Mouse (Mus musculus): ENCODE measurements around the gene Cplx3.

Gene Cplx3

DNA sequence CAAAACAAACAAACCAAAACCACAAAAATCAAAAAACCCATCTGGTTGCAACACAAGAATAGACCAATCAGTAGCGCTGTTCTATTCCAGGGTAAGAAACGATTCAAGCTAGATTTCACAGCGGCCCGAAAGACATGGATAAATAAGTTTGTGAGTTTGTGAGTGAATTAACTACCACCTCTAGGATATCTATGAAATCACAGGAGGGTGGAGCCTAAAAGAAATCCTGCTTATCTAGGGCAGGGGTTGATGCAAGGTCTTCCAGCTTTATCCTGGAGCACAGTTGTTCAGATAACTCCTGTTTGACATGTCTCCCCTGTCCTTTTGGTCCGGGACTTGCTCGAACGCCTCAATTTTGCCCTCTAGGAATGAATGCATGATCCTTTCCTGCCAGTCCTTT, 45.8 kb downstream of the Cplx3 start:
- DNase-seq (ENCODE audit: low read depth, low spot score), result no peak

DNA sequence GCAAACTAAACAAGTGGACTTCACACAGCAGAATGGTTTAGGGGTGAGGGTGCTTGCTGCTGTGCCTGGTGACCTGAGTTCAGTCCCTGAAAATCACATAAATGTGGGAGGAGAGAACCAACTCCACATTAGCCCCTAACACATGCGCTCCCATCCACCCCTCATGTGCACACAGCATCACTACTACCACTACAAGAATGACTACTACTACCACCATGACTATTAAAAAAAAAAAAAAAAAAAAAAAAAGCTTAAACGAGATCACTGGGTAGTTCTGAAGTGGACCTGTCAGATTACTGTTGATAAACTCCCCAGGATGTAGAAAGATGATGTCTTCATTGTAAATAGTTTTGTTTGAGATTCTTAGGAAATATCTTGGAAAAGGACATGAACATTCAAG, 46.5 kb downstream of the Cplx3 start:
- no peak for DNase-seq (ENCODE audit: low read depth, low spot score)

DNA sequence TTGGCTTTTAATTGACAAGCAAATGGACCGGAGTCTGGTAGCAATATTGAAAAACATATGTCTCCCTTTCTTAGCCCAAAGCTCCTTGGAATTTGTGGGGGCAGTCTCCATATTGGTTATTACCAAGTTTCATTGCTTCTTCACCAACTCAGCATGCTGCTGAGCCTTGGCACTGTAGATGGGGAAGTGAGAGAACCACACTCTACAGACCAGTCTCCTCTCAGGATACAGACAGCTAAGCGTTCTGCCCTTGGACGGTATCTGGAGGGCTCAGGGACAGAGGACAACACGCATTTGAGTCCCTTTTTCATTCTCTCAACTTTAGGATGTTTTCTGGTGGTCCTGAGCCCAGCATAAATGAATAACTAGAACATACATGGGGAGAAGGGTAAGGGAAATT, 47.5 kb downstream of the Cplx3 start:
- no peak for DNase-seq (ENCODE audit: low read depth, low spot score)

DNA sequence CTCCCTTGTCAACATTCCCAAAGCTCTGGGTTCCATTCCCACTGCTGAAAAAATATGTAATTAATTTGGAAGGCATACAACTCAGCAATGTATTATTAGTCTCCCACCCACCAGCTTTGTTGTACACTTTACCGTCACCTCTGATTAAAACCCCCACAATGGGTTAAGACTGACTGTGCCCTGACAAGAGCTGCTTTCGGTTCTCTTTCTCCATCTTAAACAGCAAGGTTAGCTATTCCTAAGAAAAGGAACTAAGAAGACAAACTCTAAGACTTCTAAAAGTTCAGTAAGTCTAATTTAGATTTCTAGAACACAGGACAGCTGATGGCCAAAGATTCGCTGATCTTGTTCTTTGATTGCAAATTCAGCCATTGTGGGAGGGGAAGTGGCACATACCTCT, 48.9 kb downstream of the Cplx3 start:
- no peak for DNase-seq (ENCODE audit: low read depth, low spot score)

DNA sequence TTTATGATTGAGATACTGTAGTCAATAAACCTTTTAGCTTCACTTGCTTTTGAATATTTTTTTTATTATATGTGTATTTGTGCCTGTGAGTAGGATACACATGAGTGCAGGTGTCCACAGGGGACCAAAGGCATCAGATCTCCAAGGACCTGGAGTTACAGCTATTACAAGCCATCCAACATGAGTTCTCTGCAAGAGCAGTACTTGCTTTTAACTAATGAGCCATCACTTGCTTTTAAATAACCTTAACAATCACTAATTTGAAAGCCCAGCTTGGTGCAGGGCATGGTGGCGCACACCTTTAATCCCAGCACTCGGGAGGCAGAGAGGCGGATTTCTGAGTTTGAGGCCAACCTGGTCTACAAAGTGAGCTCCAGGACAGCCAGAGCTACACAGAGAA, 51.3 kb downstream of the Cplx3 start:
- no peak for DNase-seq (ENCODE audit: low read depth, low spot score)

DNA sequence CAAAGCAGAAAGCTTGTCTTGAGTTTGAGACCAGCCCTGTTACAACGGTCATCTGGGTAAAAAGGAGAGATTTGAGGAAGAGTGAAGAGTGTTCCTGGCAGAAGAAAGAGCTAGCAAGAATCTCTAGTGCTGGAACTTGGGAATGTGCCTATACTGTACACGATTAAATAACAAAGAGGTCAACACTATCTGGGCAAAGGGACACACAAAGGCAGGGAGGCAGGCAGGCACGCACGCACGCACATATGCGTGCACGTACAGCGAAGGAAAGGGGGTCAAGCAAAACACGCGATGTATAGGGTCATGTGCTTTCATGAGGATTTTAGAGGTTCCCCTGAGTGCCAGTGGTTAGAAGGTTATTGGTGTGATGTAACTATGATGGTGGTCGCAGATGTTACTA, 53.0 kb downstream of the Cplx3 start:
- DNase-seq (ENCODE audit: low read depth, low spot score), result no peak

DNA sequence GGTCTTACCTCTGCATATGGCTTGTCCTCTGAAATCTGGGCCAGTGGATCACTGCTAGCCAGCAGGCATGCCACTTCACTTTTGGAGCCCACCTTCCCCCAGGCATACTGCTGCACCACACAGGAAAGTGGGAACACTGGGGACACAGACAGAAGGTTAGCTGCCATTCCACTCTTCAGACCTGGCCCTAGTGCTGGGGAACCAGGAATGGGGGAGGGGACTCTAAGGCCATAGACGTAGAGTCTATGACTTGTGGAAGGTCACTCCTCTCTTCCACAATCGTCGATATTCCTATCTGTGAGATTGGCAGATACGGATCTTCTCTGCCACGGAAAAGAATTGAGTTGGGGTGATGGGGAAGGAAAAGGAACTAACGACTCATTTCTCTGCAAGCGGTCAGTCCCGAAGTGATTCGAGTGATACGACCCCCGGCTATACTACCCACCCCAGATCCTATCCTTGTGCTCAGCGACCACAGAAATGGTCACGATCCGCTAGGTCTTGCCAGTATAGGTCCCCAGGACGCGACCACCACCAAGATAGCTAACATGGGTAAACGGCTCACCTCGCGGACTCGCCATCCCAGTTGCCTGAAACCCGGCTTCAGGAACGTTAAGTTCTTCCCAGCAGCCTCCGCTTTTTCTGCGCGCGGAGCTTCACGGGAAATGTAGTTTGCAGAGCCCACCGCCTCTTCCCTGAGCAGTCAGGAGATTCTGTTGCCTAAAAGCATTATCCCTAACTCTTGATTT, 53.8 kb downstream of the Cplx3 start, which contains the start of gene Mpi:
Gene Mpi, minus strand, starts transcription at position 625 of the 749 bp plus-strand sequence.
- DNase-seq (ENCODE audit: low read depth, low spot score), result peak; percentile 46

DNA sequence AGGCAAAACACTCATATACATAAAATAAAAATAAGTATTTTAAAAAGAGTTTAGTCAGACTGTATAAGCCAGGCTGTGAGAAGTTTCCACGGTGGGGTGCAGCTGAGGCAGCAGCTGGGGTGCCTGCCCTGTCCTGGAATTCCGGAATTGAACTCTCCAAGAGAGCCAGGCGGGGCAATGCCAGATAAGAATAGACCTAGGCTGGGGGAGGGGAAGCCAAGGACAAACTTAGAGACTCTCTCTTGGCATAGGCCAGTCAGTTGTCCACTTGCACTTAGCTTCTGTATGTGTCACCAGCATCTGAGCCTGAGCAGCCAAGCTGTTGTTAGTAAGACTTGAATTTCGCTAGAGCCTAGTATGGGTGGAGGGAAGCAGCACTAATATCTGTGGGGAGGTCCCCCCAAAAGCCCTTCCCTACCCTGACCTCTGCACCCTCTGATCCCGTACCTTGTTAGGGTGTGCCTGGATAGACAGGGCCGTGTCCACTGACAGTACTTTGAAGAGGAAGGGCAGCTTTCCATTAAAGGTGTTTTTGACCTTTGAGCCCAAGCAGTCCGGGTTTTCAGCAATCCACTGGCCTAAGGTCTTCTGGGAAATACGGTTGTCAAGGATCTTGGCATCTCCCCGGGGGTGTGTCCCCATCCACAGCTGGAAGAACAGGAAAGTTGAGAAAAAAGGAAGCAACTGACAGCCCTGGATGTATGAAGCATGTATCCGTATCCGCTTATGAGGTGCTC, 55.8 kb downstream of the Cplx3 start:
- DNase-seq (ENCODE audit: low read depth, low spot score), result no peak
